Mouse (Mus musculus) bone marrow, adult 2 months (tissue): ENCODE data around the gene Eno3.

Experiments
- CTCF ChIP-seq: fragments of 200-500 bp; IDR thresholded peaks from 2 replicates; pipeline ENCODE4 v1.5.1; 2011; ENCODE audit warnings: low read length, control low read depth; ENCODE audit not compliant: control insufficient read depth, insufficient read depth
- POLR2A ChIP-seq: fragments of 200-500 bp; IDR thresholded peaks from 2 replicates; pipeline ENCODE4 v1.6.1; 2011; ENCODE audit warnings: low read depth, mild to moderate bottlenecking, control low read depth, low read length, borderline replicate concordance; ENCODE audit not compliant: control insufficient read depth

GRCm38 (mm10) chr11:70623053-70623742 lies 33.8 kb upstream of the Eno3 start:
- TF ChIP-seq POLR2A (no peak), CTCF (peak; percentile 21; the same call in 1 of the 2 replicates)
